Mouse (Mus musculus) lung, adult 2 months (tissue): ENCODE measurements around the gene Ppp2r2d.

Experiments used
- CTCF ChIP-seq: fragments of 200-500 bp; IDR thresholded peaks from 2 replicates; pipeline ENCODE4 v1.5.1; 2011; ENCODE audit warnings: mild to moderate bottlenecking, low read length, control low read depth; ENCODE audit not compliant: insufficient read depth
- POLR2A ChIP-seq: fragments of 200-500 bp; IDR thresholded peaks from 2 replicates; pipeline ENCODE4 v1.6.1; 2011; ENCODE audit warnings: low read depth, mild to moderate bottlenecking, control low read depth, low read length, borderline replicate concordance; ENCODE audit errors: extremely low read depth

- TF ChIP-seq CTCF (no peak), POLR2A (no peak)
These were observed 4.3 kb upstream of the Ppp2r2d start for GRCm38 (mm10) chr7:138841436-138842151.
